Mouse (Mus musculus): Measurements from ENCODE around the gene Vmn1r4.

DNA sequence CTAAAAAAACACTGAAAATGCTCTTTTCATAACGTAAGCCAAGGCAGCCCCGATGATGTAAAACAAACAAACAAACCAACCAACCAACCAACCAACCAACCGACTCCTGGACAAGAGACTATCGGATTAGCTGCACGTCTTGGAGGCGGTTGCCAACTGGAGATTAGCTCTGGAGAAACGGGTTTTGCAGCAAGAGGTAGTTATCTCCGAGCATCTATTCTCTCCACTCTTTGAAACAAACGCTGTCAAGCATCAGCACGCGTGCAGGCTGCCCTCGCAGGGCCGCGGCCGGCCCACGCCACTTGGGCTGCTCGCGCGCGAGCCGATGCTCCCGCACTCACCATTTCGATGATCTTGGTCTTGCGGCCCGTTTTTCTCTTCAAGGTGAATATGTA lies 487 bp upstream of the Vmn1r4 start:
- TF ChIP-seq CTCF (conservative IDR thresholded peaks at IDR 0.05; ENCODE audit: insufficient read depth, insufficient read length, low read depth, low read length) (no peak), POLR2A (IDR thresholded peaks at IDR 0.05; ENCODE audit: low read depth, low read length) (no peak)

All from kidney, adult 2 months (tissue).